24 mouse cellular contexts compared by ENCODE assay signal in genomic region chr1:155250531-155251135, GRCm38 (mm10). TPM values are rescaled to one million over a fixed set of nuclear protein-coding genes. Genes with fewer than 3 reads are reported as not detected.
DNase-seq lines count a peak whose midpoint lies in the region; ATAC-seq and TF ChIP-seq lines count a peak whose summit lies in the region.
"Had no signal": no experiment of that assay in that cellular context is flagged by ENCODE, and none has a peak within 500 bp of the region (broad histone marks: within the 10 kb centered on the region; RNA-seq: fewer than 3 reads in every experiment).

No protein-coding gene starts in this region.

- H3K9me3 ChIP-seq in kidney, embryonic 15.5 days (replicated peaks) = no peaks in the 10 kb centered on the region
- no peaks in the 10 kb centered on the region for H3K9me3 ChIP-seq in kidney, postnatal 0 days (replicated peaks; ENCODE audit: low read length)
- H3K9me3 ChIP-seq: heart, embryonic 13.5 days; hindbrain, embryonic 12.5 days; midbrain, embryonic 12.5 days had no signal

- H3K36me3 ChIP-seq in kidney, embryonic 15.5 days = no peaks in the 10 kb centered on the region
- H3K36me3 ChIP-seq in kidney, postnatal 0 days (ENCODE audit: insufficient read depth, low read length) = no peaks in the 10 kb centered on the region
- H3K36me3 ChIP-seq: heart, embryonic 13.5 days; hindbrain, embryonic 12.5 days; midbrain, embryonic 12.5 days had no signal

- no peak overlapping the region for H3K4me2 ChIP-seq in kidney, embryonic 15.5 days
- H3K4me2 ChIP-seq in kidney, postnatal 0 days (ENCODE audit: low read length) = no peak overlapping the region
- H3K4me2 ChIP-seq: heart, embryonic 13.5 days; hindbrain, embryonic 12.5 days; midbrain, embryonic 12.5 days had no signal

- no peaks in the 10 kb centered on the region; the same call in 1 of the 2 replicates for H3K27me3 ChIP-seq in kidney, embryonic 15.5 days
- no peaks in the 10 kb centered on the region for H3K27me3 ChIP-seq in kidney, postnatal 0 days (ENCODE audit: insufficient read depth, low read length)
- H3K27me3 ChIP-seq: CH12.LX had no signal

- TF ChIP-seq CTCF in kidney, postnatal 0 days (IDR thresholded peaks at IDR 0.05; ENCODE audit: low read depth) = no peak
- no peak for TF ChIP-seq CTCF in layer of hippocampus, adult 2 months (conservative IDR thresholded peaks at IDR 0.05)

- ATAC-seq in kidney, embryonic 15.5 days (replicated peaks; ENCODE audit: low FRiP score) = no peak
- 0 out of 2 replicates have a peak, but pooled peaks have one; percentile 16 for ATAC-seq in kidney, postnatal 0 days (replicated peaks; ENCODE audit: low FRiP score, low read depth)
- ATAC-seq: forebrain, embryonic 16.5 days; intestine, postnatal 0 days; lung, postnatal 0 days had no signal

- WGBS in kidney, embryonic 15.5 days = 52% methylated on average over 4 of the region's 4 CpGs
- 54% methylated on average over 4 of the region's 4 CpGs for whole genome bisulfite sequencing in kidney, postnatal 0 days

- H3K4me1 ChIP-seq in kidney, embryonic 15.5 days = peaks cover 20% of the 10 kb centered on the region
- H3K4me1 ChIP-seq in kidney, postnatal 0 days (replicated peaks; ENCODE audit: insufficient read depth, low read length) = no peaks in the 10 kb centered on the region
- H3K4me1 ChIP-seq: hindbrain, embryonic 12.5 days had no signal

- peak; percentile 65 for DNase-seq in kidney, adult 18-20 months
- DNase-seq in right cerebral cortex, postnatal 10 days (ENCODE audit: low spot score in 2 of 2) = peak; percentile 20 to 27
- no peak for DNase-seq in right cerebral cortex, adult 18-20 months
- peak; percentile 69 for DNase-seq in R1 (ENCODE audit: low read depth, low spot score)
- DNase-seq in kidney, postnatal 0 days (ENCODE audit: low spot score) = no peak
- no peak for DNase-seq in retina, postnatal 1 day
- DNase-seq in layer of hippocampus, adult 2 months (ENCODE audit: low spot score in 2 of 2) = no peak
- DNase-seq: adrenal gland, postnatal 14 days; B cell, adult 2 months; cerebellum, adult 8-10 months; gastrocnemius, postnatal 10 days; heart, adult 18-20 months; heart, postnatal 14 days; thymus, adult 18-20 months; thymus, postnatal 36 days had no signal

- no peak overlapping the region for H3K4me3 ChIP-seq in kidney, embryonic 15.5 days (replicated peaks)
- H3K4me3 ChIP-seq in kidney, postnatal 0 days (replicated peaks; ENCODE audit: low read depth, low read length) = no peak overlapping the region
- H3K4me3 ChIP-seq in layer of hippocampus, adult 2 months = no peak overlapping the region
- H3K4me3 ChIP-seq: heart, embryonic 13.5 days; hindbrain, embryonic 12.5 days; midbrain, embryonic 12.5 days had no signal

- H3K27ac ChIP-seq in kidney, embryonic 15.5 days = no peak overlapping the region
- peak overlapping the region; percentile 34; the same call in 1 of the 2 replicates for H3K27ac ChIP-seq in kidney, postnatal 0 days
- H3K27ac ChIP-seq in layer of hippocampus, adult 2 months = no peak overlapping the region
- H3K27ac ChIP-seq: heart, embryonic 13.5 days; hindbrain, embryonic 12.5 days; macrophage; midbrain, embryonic 12.5 days had no signal

- H3K9ac ChIP-seq in kidney, embryonic 15.5 days = no peak overlapping the region
- no peak overlapping the region for H3K9ac ChIP-seq in kidney, postnatal 0 days (ENCODE audit: low read depth, low read length)
- H3K9ac ChIP-seq: heart, embryonic 13.5 days; hindbrain, embryonic 12.5 days; midbrain, embryonic 12.5 days had no signal

RNA-seq across cellular contexts. Expression of gene BC034090, which starts 6.4 kb away (rescaled TPM):
- polyA plus RNA-seq in kidney, embryonic 15.5 days (2015; fragmentation: Nextera tagmentation; extraction: Ambion mirVana) = 7.0 and 7.2 TPM in 2 replicates
- 9.9 and 10.2 TPM in 2 replicates for polyA plus RNA-seq in kidney, postnatal 0 days (2015; fragmentation: Nextera tagmentation; extraction: Ambion mirVana)
- total RNA-seq in layer of hippocampus, adult 2 months (2021) = 1 to 10 TPM; 7.9 to 8.2 TPM
- polyA plus RNA-seq: macrophage had no signal

Comparison
In these comparisons a context has a peak if more than half of its experiments do, and no peak if none do; other contexts are left out.
1. DNase-seq: peak in kidney, adult 18-20 months (single experiment), right cerebral cortex, postnatal 10 days (2 of 2) and R1 (single experiment); none in right cerebral cortex, adult 18-20 months (single experiment), kidney, postnatal 0 days (single experiment), retina, postnatal 1 day (single experiment) and layer of hippocampus, adult 2 months (0 of 2).